Mouse (Mus musculus) olfactory bulb, adult 2 months (tissue): ENCODE results near the gene Col23a1.

Source experiments
- CTCF ChIP-seq: fragments of 200-500 bp; IDR thresholded peaks from 2 replicates; pipeline ENCODE4 v1.5.1; 2012; ENCODE audit warnings: low read depth, mild to moderate bottlenecking, low read length, moderate library complexity; ENCODE audit not compliant: insufficient read depth
- POLR2A ChIP-seq: fragments of 200-500 bp; IDR thresholded peaks from 2 replicates; pipeline ENCODE4 v1.6.1; 2012; ENCODE audit warnings: mild to moderate bottlenecking, low read depth, low read length, moderate library complexity; ENCODE audit not compliant: insufficient read depth

- TF ChIP-seq CTCF (no peak), POLR2A (no peak)
Observed at GRCm38 (mm10) chr11:51242897-51243296, 46.8 kb upstream of the Col23a1 start.
